Mouse (Mus musculus) ES-E14 (cell line): ENCODE results near the gene Padi3. TPM values are rescaled to one million over a fixed set of nuclear protein-coding genes. Genes with fewer than 3 reads are reported as not detected.

Experiments used
- DNase-seq: peaks from one replicate; pipeline ENCODE4 v3.0.0-alpha.2; 2013; ENCODE audit warnings: low read depth, low spot score
- H3K27ac ChIP-seq: 2 replicates; pipeline ENCODE4 v1.5.1; 2012; ENCODE audit warnings: low read depth, mild to moderate bottlenecking, low read length, moderate library complexity, mixed read lengths; ENCODE audit not compliant: poor library complexity, insufficient read depth, severe bottlenecking
- H3K36me3 ChIP-seq: 2 replicates; pipeline ENCODE4 v1.6.1; 2012; ENCODE audit warnings: mild to moderate bottlenecking, low read length, moderate library complexity, mixed read lengths; ENCODE audit not compliant: control insufficient read depth, poor library complexity, insufficient read depth, severe bottlenecking
- H3K4me1 ChIP-seq, 2 experiments: fragments of 150-350 bp in 1 of 2; sonication (generic) in 1 of 2; 2 replicates each; pipeline ENCODE4 v1.6.1; 2012; ENCODE audit warnings: low read length in 2 of 2, mild to moderate bottlenecking in 1 of 2, mixed read lengths in 1 of 2; ENCODE audit not compliant: control insufficient read depth in 2 of 2, insufficient read depth in 2 of 2, poor library complexity in 1 of 2
- H3K4me3 ChIP-seq, 2 experiments: fragments of 150-350 bp in 1 of 2; sonication (generic) in 1 of 2; 2 replicates each; pipeline ENCODE4 v1.5.1; 2012; ENCODE audit warnings: low read length in 2 of 2, low read depth in 1 of 2, mild to moderate bottlenecking in 1 of 2, mixed read lengths in 1 of 2; ENCODE audit not compliant: insufficient read depth in 1 of 2, poor library complexity in 1 of 2, severe bottlenecking in 1 of 2
- H3K9ac ChIP-seq: 2 replicates; pipeline ENCODE4 v1.6.1; 2012; ENCODE audit warnings: low read depth, mild to moderate bottlenecking, low read length, mixed read lengths; ENCODE audit not compliant: poor library complexity, insufficient read depth, severe bottlenecking
- H3K9me3 ChIP-seq: fragments of 150-350 bp; sonication (generic); 2 replicates; pipeline ENCODE4 v1.6.1; 2012; ENCODE audit warnings: low read depth, mild to moderate bottlenecking, low read length; ENCODE audit not compliant: control insufficient read depth, insufficient read depth
- CHD2 ChIP-seq: IDR thresholded peaks from 2 replicates; pipeline ENCODE4 v1.6.1; 2014; ENCODE audit warnings: mild to moderate bottlenecking, low read depth, low read length, inconsistent platforms
- HCFC1 ChIP-seq: IDR thresholded peaks from 2 replicates; pipeline ENCODE4 v1.6.1; 2012; ENCODE audit warnings: low read length, inconsistent platforms, borderline replicate concordance; ENCODE audit not compliant: insufficient read depth
- MAFK ChIP-seq: IDR thresholded peaks from 2 replicates; pipeline ENCODE4 v1.6.1; 2014; ENCODE audit warnings: mild to moderate bottlenecking, low read depth, low read length, inconsistent platforms; ENCODE audit not compliant: insufficient read depth
- ZC3H11A ChIP-seq: IDR thresholded peaks from 2 replicates; pipeline ENCODE4 v1.6.1; 2012; ENCODE audit warnings: low read depth, mild to moderate bottlenecking, inconsistent platforms, low read length, borderline replicate concordance
- ZNF384 ChIP-seq: IDR thresholded peaks from 2 replicates; pipeline ENCODE4 v1.6.1; 2012; ENCODE audit warnings: low read depth, low read length, inconsistent platforms
- in situ Hi-C, 2 experiments: fragments of 600-800 bp; cut with MboI; formaldehyde crosslinking; loops; one replicate each; pipeline ENCODE4 v1.15.1; 2025; ENCODE audit warnings: low sequenced_read_pairs in 2 of 2, inconsistent platforms in 1 of 2; ENCODE audit not compliant: unreplicated experiment in 2 of 2
- total RNA-seq: library from RNA; depleted of rRNA; stranded (reverse); fragments of 300-350 nt; gene quantifications from 2 replicates; pipeline ENCODE4 v1.2.3, GENCODE M21; 2012

Padi3 gene
- total RNA-seq, 1 experiment: 1.2 TPM

DNA sequence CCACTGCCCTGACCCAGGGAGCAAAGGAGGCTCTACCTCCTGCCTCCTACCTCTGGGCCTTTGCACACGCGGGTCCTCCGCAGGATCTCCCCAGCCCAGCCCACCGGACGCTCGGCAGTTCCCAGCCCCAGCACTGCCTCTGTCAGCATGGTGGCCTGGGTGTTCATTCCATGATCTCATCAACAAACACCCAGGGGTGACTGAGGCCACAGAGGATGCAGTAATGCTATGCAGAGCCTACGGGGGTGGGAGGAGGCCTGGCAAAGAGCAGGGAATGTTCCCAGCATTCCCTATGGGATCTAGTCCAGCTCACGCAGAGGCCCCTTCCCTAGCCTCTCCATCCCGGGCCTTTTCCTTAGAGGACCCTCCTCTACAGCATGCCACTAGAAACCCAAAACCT, 15.8 kb downstream of the Padi3 start:
- Histone ChIP-seq H3K9ac (no peak overlapping the region), H3K9me3 (no peaks in the 10 kb centered on the region), H3K4me3 (no peak overlapping the region), H3K4me1 (no peaks in the 10 kb centered on the region), H3K27ac (no peak overlapping the region), H3K36me3 (no peaks in the 10 kb centered on the region)
- in situ Hi-C loops: loop anchor here in 1 of 2 experiments (5.0 kb wide), 1 partner anchor 108 kb away; no protein-coding TSS in a partner anchor
- TF ChIP-seq CHD2 (no peak), ZC3H11A (no peak), MAFK (no peak), ZNF384 (no peak), HCFC1 (no peak)
- no peak for DNase-seq

DNA sequence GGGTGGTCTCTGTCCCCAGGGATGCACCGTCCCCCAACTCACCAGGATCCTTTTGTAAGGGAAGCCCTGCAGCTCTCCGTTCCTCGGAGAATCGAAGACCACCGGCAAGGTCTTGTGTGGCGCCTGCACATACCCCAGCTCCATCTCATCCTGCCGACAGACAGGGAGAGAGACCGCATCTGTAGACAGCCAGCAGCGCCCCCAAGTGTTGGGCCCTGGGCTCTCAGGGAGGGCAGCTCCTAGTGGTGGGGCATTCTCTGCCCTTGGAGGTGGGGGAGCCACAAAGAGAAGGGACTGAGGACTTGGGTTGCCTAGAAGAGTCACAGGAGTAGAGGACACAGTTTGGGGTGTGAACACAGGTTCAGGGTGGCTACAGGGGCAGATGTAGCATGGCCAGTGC, 16.7 kb downstream of the Padi3 start:
- Histone ChIP-seq H3K27ac (no peak overlapping the region), H3K36me3 (no peaks in the 10 kb centered on the region), H3K4me3 (no peak overlapping the region), H3K9me3 (no peaks in the 10 kb centered on the region), H3K4me1 (no peaks in the 10 kb centered on the region), H3K9ac (no peak overlapping the region)
- DNase-seq: no peak
- in situ Hi-C loops: loop anchor here in 1 of 2 experiments (5.0 kb wide), 1 partner anchor 109 kb away; no protein-coding TSS in a partner anchor
- no peak for TF ChIP-seq HCFC1
- no peak for TF ChIP-seq ZC3H11A
- TF ChIP-seq MAFK: no peak
- TF ChIP-seq CHD2: no peak
- no peak for TF ChIP-seq ZNF384

- Histone ChIP-seq H3K9ac (no peak overlapping the region), H3K27ac (no peak overlapping the region), H3K4me3 (no peak overlapping the region), H3K9me3 (no peaks in the 10 kb centered on the region), H3K36me3 (no peaks in the 10 kb centered on the region), H3K4me1 (no peaks in the 10 kb centered on the region)
- in situ Hi-C loops: loop anchor here in 1 of 2 experiments (5.0 kb wide), 1 partner anchor 110 kb away; no protein-coding TSS in a partner anchor
- no peak for TF ChIP-seq MAFK
- TF ChIP-seq CHD2: no peak
- no peak for TF ChIP-seq HCFC1
- no peak for TF ChIP-seq ZNF384
- TF ChIP-seq ZC3H11A: no peak
- no peak for DNase-seq
These were observed 17.9 kb downstream of the Padi3 start for GRCm38 (mm10) chr4:140792584-140792983.

GRCm38 (mm10) chr4:140791071-140791470, 19.4 kb downstream of the Padi3 start:
- in situ Hi-C loops: loop anchor here in 1 of 2 experiments (5.0 kb wide), 1 partner anchor 111 kb away; no protein-coding TSS in a partner anchor
- DNase-seq: no peak
- no peak overlapping the region for H3K9ac ChIP-seq

More at GRCm38 (mm10) chr4:140791071-140791470, 19.4 kb downstream of the Padi3 start:
- H3K27ac ChIP-seq: no peak overlapping the region
- no peak overlapping the region for H3K4me3 ChIP-seq
- no peaks in the 10 kb centered on the region for H3K4me1 ChIP-seq
- no peaks in the 10 kb centered on the region for H3K9me3 ChIP-seq
- H3K36me3 ChIP-seq: no peaks in the 10 kb centered on the region
- no peak for TF ChIP-seq CHD2
- no peak for TF ChIP-seq ZNF384
- no peak for TF ChIP-seq MAFK
- no peak for TF ChIP-seq HCFC1
- no peak for TF ChIP-seq ZC3H11A
